Comparison of ENCODE assay signal across 36 mouse cellular contexts in genomic region chr2:155779066-155779465, GRCm38 (mm10). TPM values are rescaled to one million over a fixed set of nuclear protein-coding genes. Genes with fewer than 3 reads are reported as not detected.
DNase-seq lines count a peak whose midpoint lies in the region; ATAC-seq and TF ChIP-seq lines count a peak whose summit lies in the region.
"Had no signal": no experiment of that assay in that cellular context is flagged by ENCODE, and none has a peak within 500 bp of the region (broad histone marks: within the 10 kb centered on the region; RNA-seq: fewer than 3 reads in every experiment).

No protein-coding gene starts in this region.

- DNase-seq in cerebellum, adult 9-10 months, result peak; percentile 68
- no peak for DNase-seq in cerebellum, postnatal 4 days (ENCODE audit: low spot score in 2 of 2)
- peak; percentile 40 for DNase-seq in hindbrain, postnatal 0 days (ENCODE audit: low spot score)
- no peak for DNase-seq in neural tube, embryonic 10.5 days (ENCODE audit: extremely low spot score, low spot score)
- no peak for DNase-seq in urinary bladder, adult 2 months (ENCODE audit: low spot score)
- DNase-seq: adrenal gland, postnatal 10 days; gastrocnemius, adult 2 months; kidney, adult 9 months; kidney, postnatal 14 days; left cerebral cortex, postnatal 4 days; lung, postnatal 14 days had no signal

- no peak for TF ChIP-seq CTCF in hindbrain, postnatal 0 days (IDR thresholded peaks at IDR 0.05; ENCODE audit: low read depth)

- peaks cover 5% of the 10 kb centered on the region; the same call in 1 of the 2 replicates for H3K4me1 ChIP-seq in hindbrain, postnatal 0 days (ENCODE audit: insufficient read depth, low read length)
- peaks cover 26% of the 10 kb centered on the region for H3K4me1 ChIP-seq in hindbrain, embryonic 16.5 days (ENCODE audit: control insufficient read depth, insufficient read depth, low read depth, low read length)
- peaks cover 50% of the 10 kb centered on the region for H3K4me1 ChIP-seq in neural tube, embryonic 13.5 days (replicated peaks)
- H3K4me1 ChIP-seq: liver, embryonic 15.5 days had no signal

- no peak overlapping the region for H3K9ac ChIP-seq in hindbrain, postnatal 0 days (replicated peaks; ENCODE audit: low read length)
- no peak overlapping the region for H3K9ac ChIP-seq in hindbrain, embryonic 16.5 days (ENCODE audit: low read depth, low read length)
- 0 out of 2 replicates have a peak overlapping the region, but pooled peaks have one; percentile 26 for H3K9ac ChIP-seq in neural tube, embryonic 13.5 days
- H3K9ac ChIP-seq: intestine, embryonic 15.5 days; limb, embryonic 15.5 days; liver, embryonic 15.5 days; midbrain, embryonic 15.5 days; neural tube, embryonic 15.5 days had no signal

- H3K4me2 ChIP-seq in hindbrain, postnatal 0 days (ENCODE audit: low read depth, low read length), result no peak overlapping the region
- no peak overlapping the region; the same call in 1 of the 2 replicates for H3K4me2 ChIP-seq in hindbrain, embryonic 16.5 days (ENCODE audit: low read length)
- H3K4me2 ChIP-seq in neural tube, embryonic 13.5 days, result no peak overlapping the region
- H3K4me2 ChIP-seq: hindbrain, embryonic 13.5 days; intestine, embryonic 15.5 days; limb, embryonic 15.5 days; liver, embryonic 15.5 days; midbrain, embryonic 15.5 days had no signal

- no peaks in the 10 kb centered on the region for H3K9me3 ChIP-seq in hindbrain, postnatal 0 days (ENCODE audit: low read length)
- no peaks in the 10 kb centered on the region for H3K9me3 ChIP-seq in hindbrain, embryonic 16.5 days (ENCODE audit: control insufficient read depth, low read length)
- no peaks in the 10 kb centered on the region for H3K9me3 ChIP-seq in neural tube, embryonic 13.5 days
- H3K9me3 ChIP-seq: forebrain, embryonic 10.5 days; hindbrain, embryonic 13.5 days; intestine, embryonic 15.5 days; limb, embryonic 15.5 days; liver, embryonic 15.5 days; midbrain, embryonic 15.5 days; neural tube, embryonic 15.5 days had no signal

- no peak for ATAC-seq in hindbrain, postnatal 0 days
- no peak for ATAC-seq in hindbrain, embryonic 16.5 days
- no peak for ATAC-seq in neural tube, embryonic 13.5 days (ENCODE audit: low read depth)
- ATAC-seq: activated CD4-positive, CD25-positive, alpha-beta regulatory T cell, adult 4 months; intestine, embryonic 15.5 days; midbrain, embryonic 15.5 days had no signal

- H3K27me3 ChIP-seq in hindbrain, postnatal 0 days (ENCODE audit: insufficient read depth, low read length), result no peaks in the 10 kb centered on the region
- no peaks in the 10 kb centered on the region for H3K27me3 ChIP-seq in hindbrain, embryonic 16.5 days (replicated peaks; ENCODE audit: control insufficient read depth, insufficient read depth, low read length)
- peaks cover 10% of the 10 kb centered on the region for H3K27me3 ChIP-seq in neural tube, embryonic 13.5 days
- H3K27me3 ChIP-seq: midbrain, embryonic 15.5 days had no signal

- no peaks in the 10 kb centered on the region for H3K36me3 ChIP-seq in hindbrain, postnatal 0 days (ENCODE audit: insufficient read depth, low read length)
- H3K36me3 ChIP-seq in hindbrain, embryonic 16.5 days (ENCODE audit: control insufficient read depth, insufficient read depth, low read length), result no peaks in the 10 kb centered on the region
- H3K36me3 ChIP-seq in neural tube, embryonic 13.5 days, result no peaks in the 10 kb centered on the region
- H3K36me3 ChIP-seq: forebrain, embryonic 10.5 days; hindbrain, embryonic 13.5 days; intestine, embryonic 15.5 days; limb, embryonic 15.5 days; liver, embryonic 15.5 days; midbrain, embryonic 15.5 days; neural tube, embryonic 15.5 days had no signal

- no peak overlapping the region for H3K4me3 ChIP-seq in hindbrain, postnatal 0 days (ENCODE audit: low read length)
- no peak overlapping the region for H3K4me3 ChIP-seq in hindbrain, embryonic 16.5 days (ENCODE audit: low read length)
- H3K4me3 ChIP-seq in neural tube, embryonic 13.5 days, result no peak overlapping the region
- H3K4me3 ChIP-seq: forebrain, embryonic 10.5 days; gastrocnemius, adult 2 months; hindbrain, embryonic 13.5 days; intestine, embryonic 15.5 days; limb, embryonic 15.5 days; liver, embryonic 15.5 days; midbrain, embryonic 15.5 days; myocyte; neural tube, embryonic 15.5 days had no signal

- WGBS in hindbrain, postnatal 0 days, result 41% methylated on average over 7 of the region's 7 CpGs
- WGBS in hindbrain, embryonic 16.5 days, result 34% methylated on average over 7 of the region's 7 CpGs
- 42% methylated on average over 7 of the region's 7 CpGs for WGBS in neural tube, embryonic 13.5 days

- no peak overlapping the region for H3K27ac ChIP-seq in hindbrain, postnatal 0 days
- no peak overlapping the region for H3K27ac ChIP-seq in hindbrain, embryonic 16.5 days (ENCODE audit: low read depth, low read length)
- H3K27ac ChIP-seq in neural tube, embryonic 13.5 days (replicated peaks), result no peak overlapping the region
- H3K27ac ChIP-seq: forebrain, embryonic 10.5 days; gastrocnemius, adult 2 months; intestine, embryonic 15.5 days; limb, embryonic 15.5 days; liver, embryonic 15.5 days; midbrain, embryonic 15.5 days; neural tube, embryonic 15.5 days; stomach, postnatal 0 days had no signal

RNA-seq across cellular contexts. Expression of gene Mmp24, which starts 3.9 kb away (rescaled TPM):
- total RNA-seq in hindbrain, postnatal 0 days (2014; rRNA removed), result 161 and 179 TPM in 2 replicates
- 12.2 and 12.4 TPM in 2 replicates for polyA plus RNA-seq in hindbrain, postnatal 0 days (2015; fragmentation: Nextera tagmentation; extraction: Ambion mirVana)
- 16.0 and 16.8 TPM in 2 replicates for polyA plus RNA-seq in hindbrain, embryonic 16.5 days (2015; fragmentation: Nextera tagmentation; extraction: Ambion mirVana)
- polyA plus RNA-seq in neural tube, embryonic 13.5 days (2015; fragmentation: Nextera tagmentation; extraction: Ambion mirVana), result 11.7 and 12.2 TPM in 2 replicates
- 0.04 and 0.09 TPM in 2 replicates for polyA plus RNA-seq in urinary bladder, adult 2 months (2012; rRNA removed)
- total RNA-seq: gastrocnemius, adult 2 months; heart, adult 8-10 months had no signal
- polyA plus RNA-seq: heart, embryonic 14.5 days; liver, embryonic 15.5 days had no signal

RNA-seq across cellular contexts. Expression of gene Procr, which starts 28.1 kb away (rescaled TPM):
- total RNA-seq in hindbrain, postnatal 0 days (2014; rRNA removed), result 1.1 and 1.4 TPM in 2 replicates
- 1.6 and 2.6 TPM in 2 replicates for polyA plus RNA-seq in hindbrain, postnatal 0 days (2015; fragmentation: Nextera tagmentation; extraction: Ambion mirVana)
- 2.3 and 3.7 TPM in 2 replicates for polyA plus RNA-seq in hindbrain, embryonic 16.5 days (2015; fragmentation: Nextera tagmentation; extraction: Ambion mirVana)
- polyA plus RNA-seq in neural tube, embryonic 13.5 days (2015; fragmentation: Nextera tagmentation; extraction: Ambion mirVana), result 4.5 and 5.1 TPM in 2 replicates
- polyA plus RNA-seq in urinary bladder, adult 2 months (2012; rRNA removed), result 19.3 and 21.2 TPM in 2 replicates
- polyA plus RNA-seq: activated CD4-positive, CD25-positive, alpha-beta regulatory T cell, adult 4 months had no signal

RNA-seq across cellular contexts. Expression of gene BC029722, which starts 40.2 kb away (rescaled TPM):
- total RNA-seq in hindbrain, postnatal 0 days (2014; rRNA removed), result 31.9 and 35.4 TPM in 2 replicates
- polyA plus RNA-seq in hindbrain, postnatal 0 days (2015; fragmentation: Nextera tagmentation; extraction: Ambion mirVana), result 52.2 and 53.4 TPM in 2 replicates
- 43.6 and 47.5 TPM in 2 replicates for polyA plus RNA-seq in hindbrain, embryonic 16.5 days (2015; fragmentation: Nextera tagmentation; extraction: Ambion mirVana)
- 24.1 and 28.7 TPM in 2 replicates for polyA plus RNA-seq in neural tube, embryonic 13.5 days (2015; fragmentation: Nextera tagmentation; extraction: Ambion mirVana)
- polyA plus RNA-seq in urinary bladder, adult 2 months (2012; rRNA removed), result 42.8 and 48.4 TPM in 2 replicates

RNA-seq across cellular contexts. Expression of gene Gm17581, which starts 43.4 kb away (rescaled TPM):
- not detected in 2 replicates for total RNA-seq in hindbrain, postnatal 0 days (2014; rRNA removed)
- not detected in 2 replicates for polyA plus RNA-seq in hindbrain, postnatal 0 days (2015; fragmentation: Nextera tagmentation; extraction: Ambion mirVana)
- not detected in 2 replicates for polyA plus RNA-seq in hindbrain, embryonic 16.5 days (2015; fragmentation: Nextera tagmentation; extraction: Ambion mirVana)
- not detected in 2 replicates for polyA plus RNA-seq in neural tube, embryonic 13.5 days (2015; fragmentation: Nextera tagmentation; extraction: Ambion mirVana)
- polyA plus RNA-seq in urinary bladder, adult 2 months (2012; rRNA removed), result not detected in 2 replicates
- total RNA-seq: adrenal gland, postnatal 10 days; ES-E14; gastrocnemius, adult 2 months; gastrocnemius, postnatal 4 days; heart, adult 8-10 months; heart, postnatal 25 days; layer of hippocampus, adult 18-20 months; layer of hippocampus, postnatal 14 days; left cerebral cortex, adult 8-10 months; left cerebral cortex, postnatal 4 days; megakaryocyte, adult 5-6 weeks had no signal
- polyA plus RNA-seq: activated CD4-positive, CD25-positive, alpha-beta regulatory T cell, adult 4 months; embryonic facial prominence, embryonic 11.5 days; forebrain, embryonic 10.5 days; frontal cortex, adult 2 months; heart, embryonic 14.5 days; hindbrain, embryonic 13.5 days; intestine, embryonic 15.5 days; limb, embryonic 15.5 days; liver, embryonic 15.5 days; midbrain, embryonic 15.5 days; myocyte; neural tube, embryonic 15.5 days; small intestine, adult 2 months; stomach, postnatal 0 days; thymus, postnatal 0 days had no signal

RNA-seq across cellular contexts. Expression of gene Eif6, which starts 47.7 kb away (rescaled TPM):
- total RNA-seq in hindbrain, postnatal 0 days (2014; rRNA removed), result 105 and 110 TPM in 2 replicates
- polyA plus RNA-seq in hindbrain, postnatal 0 days (2015; fragmentation: Nextera tagmentation; extraction: Ambion mirVana), result 138 and 144 TPM in 2 replicates
- 151 TPM in 2 replicates for polyA plus RNA-seq in hindbrain, embryonic 16.5 days (2015; fragmentation: Nextera tagmentation; extraction: Ambion mirVana)
- 156 and 170 TPM in 2 replicates for polyA plus RNA-seq in neural tube, embryonic 13.5 days (2015; fragmentation: Nextera tagmentation; extraction: Ambion mirVana)
- 63.3 and 65.9 TPM in 2 replicates for polyA plus RNA-seq in urinary bladder, adult 2 months (2012; rRNA removed)

Comparison
In these comparisons a context has a peak if more than half of its experiments do, and no peak if none do; other contexts are left out.
1. DNase-seq: peak in cerebellum, adult 9-10 months (single experiment) and hindbrain, postnatal 0 days (single experiment); none in cerebellum, postnatal 4 days (0 of 2), neural tube, embryonic 10.5 days (single experiment) and urinary bladder, adult 2 months (single experiment).
2. RNA of gene Mmp24, which starts 3.9 kb away (polyA plus RNA-seq): 16.0 to 16.8 TPM in hindbrain, embryonic 16.5 days, 12.2 to 12.4 TPM in hindbrain, postnatal 0 days and 11.7 to 12.2 TPM in neural tube, embryonic 13.5 days; 0.04 to 0.09 TPM in urinary bladder, adult 2 months; every median in the first group is over 10 times any median in the second.